Mouse (Mus musculus): Measurements from ENCODE around the gene Ptges2.

DNA sequence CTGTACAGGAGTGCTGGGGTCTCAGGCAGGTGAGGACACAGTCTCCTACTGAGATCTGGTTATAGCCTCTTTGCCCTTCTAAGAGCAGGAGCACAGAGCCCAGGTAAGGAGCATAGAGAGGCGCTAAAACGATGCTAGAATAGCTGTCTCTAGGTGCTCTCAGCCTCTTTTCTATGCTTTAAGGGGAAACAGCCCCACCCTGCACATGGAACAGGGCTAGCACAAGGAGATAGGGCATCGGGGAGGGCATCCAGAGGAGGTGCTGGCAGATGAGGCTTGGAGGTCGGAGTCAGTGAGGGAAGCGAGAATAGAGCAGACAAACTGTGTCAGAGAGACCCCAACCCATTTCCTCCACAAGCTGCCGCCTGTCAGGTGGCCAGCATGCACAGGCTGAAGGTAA, 48.7 kb upstream of the Ptges2 start:
- TF ChIP-seq EP300 (IDR thresholded peaks at IDR 0.05), result no peak
- TF ChIP-seq CTCF (IDR thresholded peaks at IDR 0.05), result no peak

Measured in lung, postnatal 0 days (tissue).